Mouse (Mus musculus) brain, embryonic 14.5 days (tissue): ENCODE data around the gene Nod2. TPM values are rescaled to one million over a fixed set of nuclear protein-coding genes. Genes with fewer than 3 reads are reported as not detected.

Source experiments
- DNase-seq: peaks from one replicate; pipeline ENCODE4 v3.0.0-alpha.2; 2011; ENCODE audit warnings: low read depth
- CTCF ChIP-seq: fragments of 200-500 bp; IDR thresholded peaks from 2 replicates; pipeline ENCODE4 v1.5.1; 2012; ENCODE audit warnings: inconsistent platforms, mild to moderate bottlenecking, moderate library complexity, borderline replicate concordance; ENCODE audit not compliant: insufficient read depth, insufficient read length; ENCODE audit errors: extremely low read depth
- POLR2A ChIP-seq: fragments of 200-500 bp; IDR thresholded peaks from 2 replicates; pipeline ENCODE4 v1.6.1; 2012; ENCODE audit warnings: mild to moderate bottlenecking, inconsistent platforms, borderline replicate concordance; ENCODE audit not compliant: poor library complexity, insufficient read depth, insufficient read length, severe bottlenecking; ENCODE audit errors: extremely low read depth
- polyA plus RNA-seq: library from polyadenylated mRNA; depleted of rRNA; stranded (reverse); fragments of >200 nt; gene quantifications from 2 replicates; pipeline ENCODE4 v1.2.3, GENCODE M21; 2012

The Nod2 gene
- polyA plus RNA-seq, 1 experiment: 0.34 TPM

DNA sequence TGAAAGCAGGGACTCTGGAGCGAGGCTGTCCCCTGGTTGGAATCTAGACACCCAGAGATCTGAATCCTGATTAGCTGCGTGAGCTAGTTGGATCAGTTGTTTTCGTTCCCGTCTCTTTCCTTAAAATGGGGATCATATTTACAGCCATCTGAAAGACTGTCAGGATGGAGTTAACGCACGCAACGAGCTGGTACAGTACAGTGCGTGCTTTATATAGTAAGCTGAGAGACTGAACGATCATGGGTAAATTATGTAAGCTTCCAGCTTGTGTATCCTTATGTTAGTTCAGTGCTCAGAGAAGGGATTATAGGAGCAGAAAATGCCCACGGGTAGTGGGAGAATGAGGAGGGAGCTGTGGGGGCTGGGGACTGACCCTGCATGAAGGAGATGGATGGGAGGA, 24.5 kb downstream of the Nod2 start:
- TF ChIP-seq CTCF (no peak), POLR2A (no peak)
- DNase-seq: no peak

- no peak for TF ChIP-seq POLR2A
- TF ChIP-seq CTCF: no peak
- DNase-seq: no peak
Measured at GRCm38 (mm10) chr8:88673859-88674258, 26.7 kb downstream of the Nod2 start.

DNA sequence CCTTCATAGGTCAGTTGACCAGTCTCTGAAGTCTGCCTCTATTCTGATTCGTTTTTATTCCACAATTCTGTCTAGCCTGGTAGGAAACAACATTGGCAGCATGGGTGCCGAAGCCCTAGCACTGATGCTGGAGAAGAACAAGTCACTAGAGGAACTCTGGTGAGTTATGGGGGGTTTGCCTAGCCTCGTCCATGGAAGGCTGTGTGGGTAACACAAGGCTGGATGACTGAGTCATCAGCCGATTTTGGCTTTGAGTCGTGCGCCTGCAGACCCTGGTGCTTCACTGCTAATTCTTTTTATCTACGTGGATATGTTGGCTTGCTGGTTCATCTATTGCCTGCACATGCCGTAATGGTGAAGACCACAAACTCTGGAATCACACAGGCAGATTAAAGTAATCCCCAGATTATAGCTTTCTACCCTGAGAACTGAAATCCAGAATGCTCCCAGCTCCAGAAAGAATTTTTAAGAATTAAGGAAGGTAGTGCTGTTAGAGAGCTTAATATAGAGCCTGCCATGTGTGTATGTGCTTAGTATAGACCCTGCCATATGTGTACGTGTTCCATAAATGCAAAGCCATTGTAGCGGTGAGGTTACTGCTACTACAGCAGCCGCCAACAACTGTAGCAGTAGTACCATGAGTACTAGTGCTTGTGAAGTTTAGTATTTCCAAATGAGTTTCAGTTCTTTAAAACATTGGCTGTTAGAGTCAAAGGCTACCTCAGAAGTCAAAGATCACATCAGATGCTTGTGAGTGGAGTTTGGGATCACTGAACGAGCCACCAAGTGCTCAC, 28.5 kb downstream of the Nod2 start:
- TF ChIP-seq POLR2A (no peak), CTCF (no peak)
- no peak for DNase-seq

DNA sequence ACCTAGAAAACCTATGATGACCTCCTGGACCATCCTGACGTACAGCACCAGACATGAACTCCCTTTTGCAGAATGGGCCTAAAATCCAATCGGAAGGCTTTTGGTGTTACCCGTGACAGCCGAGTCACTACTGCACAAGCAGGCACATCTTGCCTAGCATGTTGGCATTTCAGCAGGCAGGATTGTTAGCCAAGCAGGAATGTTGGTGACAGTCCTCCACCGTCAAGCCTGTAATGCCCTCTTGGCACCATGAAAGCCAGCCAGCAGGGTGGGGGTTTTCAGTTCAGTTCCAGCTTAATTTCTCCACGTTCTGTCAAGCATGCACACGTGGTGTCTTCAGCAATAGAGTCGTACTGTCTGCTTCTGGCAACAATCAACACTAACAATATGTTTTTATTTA, 30.0 kb downstream of the Nod2 start:
- DNase-seq: peak; percentile 43
- no peak for TF ChIP-seq POLR2A
- no peak for TF ChIP-seq CTCF

GRCm38 (mm10) chr8:88680566-88680965, 33.5 kb downstream of the Nod2 start:
- no peak for DNase-seq
- no peak for TF ChIP-seq POLR2A
- no peak for TF ChIP-seq CTCF

- DNase-seq: no peak
- TF ChIP-seq CTCF (no peak), POLR2A (no peak)
Measured at GRCm38 (mm10) chr8:88681046-88681445, 33.9 kb downstream of the Nod2 start.

DNA sequence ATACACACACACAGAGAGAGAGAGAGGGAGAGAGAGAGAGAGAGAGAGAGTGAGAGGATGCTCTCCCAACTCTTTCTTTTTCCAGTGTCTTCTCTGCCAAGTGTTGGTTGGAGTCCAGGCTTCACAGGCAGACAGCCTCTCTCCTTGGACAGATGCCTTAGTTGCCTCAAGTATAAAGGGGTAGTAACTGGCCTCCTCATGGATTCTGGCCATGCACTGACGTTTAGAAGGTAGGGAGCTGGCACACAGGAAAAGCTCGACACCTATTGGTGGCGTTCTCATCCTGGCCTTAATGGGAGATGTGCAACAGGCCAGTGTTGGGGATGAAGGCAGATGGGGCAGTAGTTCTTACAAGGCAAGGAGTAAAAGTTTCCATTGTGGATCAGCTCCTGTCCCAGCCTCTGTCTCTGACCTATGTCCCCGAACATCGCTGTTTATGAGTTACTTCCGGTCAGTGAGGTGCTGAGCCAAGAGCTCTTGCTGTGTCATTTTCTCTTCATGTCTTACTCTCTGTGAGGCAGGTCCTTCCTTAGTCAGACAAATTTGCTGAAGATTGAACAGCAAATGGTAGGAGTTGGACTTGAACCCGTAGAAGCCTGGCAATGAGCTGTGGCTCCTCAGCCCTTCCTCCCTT, 36.7 kb downstream of the Nod2 start:
- TF ChIP-seq CTCF (no peak), POLR2A (no peak)
- DNase-seq: peak; percentile 56

DNA sequence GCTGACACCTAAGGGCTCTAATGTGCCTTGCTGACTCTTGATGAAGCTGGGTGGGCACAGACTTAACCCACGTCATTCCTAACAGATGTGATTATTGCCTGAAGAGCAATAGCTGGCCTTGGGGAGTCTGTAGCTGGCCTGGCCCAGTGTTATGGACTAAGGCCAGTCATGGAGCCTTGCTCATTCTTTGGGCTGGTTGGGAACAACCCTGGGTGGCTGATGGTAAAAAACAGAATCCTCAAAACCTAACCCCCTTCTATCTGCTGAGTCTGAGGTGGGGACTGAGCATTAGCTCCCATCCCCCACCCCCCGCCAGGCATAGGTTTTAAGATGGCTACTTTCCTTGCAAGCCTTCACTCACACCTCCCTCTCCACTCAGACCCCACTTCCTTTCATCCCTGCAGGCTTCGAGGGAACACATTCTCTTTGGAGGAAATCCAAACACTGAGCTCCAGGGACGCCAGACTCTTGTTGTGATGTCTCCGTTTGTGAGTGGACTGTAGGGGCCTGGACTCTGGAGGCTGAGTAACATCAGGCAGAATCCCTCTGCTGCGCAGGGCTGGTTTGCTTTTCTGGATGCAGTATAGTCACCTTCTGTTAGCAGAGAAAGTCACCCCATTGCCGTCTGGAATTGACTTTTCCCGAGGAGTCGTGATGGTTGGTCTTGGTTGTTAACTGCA, 39.3 kb downstream of the Nod2 start:
- no peak for DNase-seq
- TF ChIP-seq POLR2A: no peak
- TF ChIP-seq CTCF: no peak

DNA sequence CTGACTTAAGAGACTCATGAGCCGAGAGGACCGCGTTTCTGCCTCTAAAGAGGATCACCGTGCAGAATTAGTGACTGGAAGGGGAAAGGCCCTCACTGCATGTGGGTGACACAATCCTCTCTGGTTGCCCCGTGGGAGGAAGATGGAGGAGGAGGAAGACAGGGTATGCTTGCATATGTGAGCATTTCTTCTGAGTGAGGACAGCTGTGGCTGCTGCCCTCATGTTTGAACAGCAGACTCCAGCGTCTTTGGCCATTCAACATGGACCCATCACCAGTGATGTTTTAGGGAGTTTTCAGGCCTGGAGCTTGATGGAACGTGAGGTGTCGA, 39.8 kb downstream of the Nod2 start:
- no peak for DNase-seq
- TF ChIP-seq POLR2A: no peak
- TF ChIP-seq CTCF: no peak

GRCm38 (mm10) chr8:88689151-88689550, 42.0 kb downstream of the Nod2 start:
- TF ChIP-seq POLR2A (no peak), CTCF (no peak)
- DNase-seq: no peak

DNA sequence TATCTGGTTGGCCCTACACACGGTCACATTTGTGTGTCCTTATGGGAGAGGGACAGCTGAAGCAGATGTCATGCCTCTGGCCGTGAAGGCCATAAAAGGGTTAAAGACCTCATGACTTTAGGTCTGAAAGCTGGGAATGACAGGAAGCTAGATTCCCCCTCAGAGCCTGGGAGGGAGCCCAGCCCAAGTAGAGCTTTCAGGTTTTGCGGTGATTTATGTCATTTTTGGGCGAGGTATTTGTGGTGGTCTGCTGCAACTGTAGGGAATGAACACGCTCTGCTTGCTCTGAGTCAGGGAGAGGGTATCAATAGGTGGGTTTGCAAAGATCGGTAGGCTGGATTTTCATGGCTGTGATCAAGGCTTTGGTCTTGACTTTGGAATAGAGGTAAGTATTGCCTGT, 42.8 kb downstream of the Nod2 start:
- no peak for DNase-seq
- no peak for TF ChIP-seq CTCF
- no peak for TF ChIP-seq POLR2A

DNA sequence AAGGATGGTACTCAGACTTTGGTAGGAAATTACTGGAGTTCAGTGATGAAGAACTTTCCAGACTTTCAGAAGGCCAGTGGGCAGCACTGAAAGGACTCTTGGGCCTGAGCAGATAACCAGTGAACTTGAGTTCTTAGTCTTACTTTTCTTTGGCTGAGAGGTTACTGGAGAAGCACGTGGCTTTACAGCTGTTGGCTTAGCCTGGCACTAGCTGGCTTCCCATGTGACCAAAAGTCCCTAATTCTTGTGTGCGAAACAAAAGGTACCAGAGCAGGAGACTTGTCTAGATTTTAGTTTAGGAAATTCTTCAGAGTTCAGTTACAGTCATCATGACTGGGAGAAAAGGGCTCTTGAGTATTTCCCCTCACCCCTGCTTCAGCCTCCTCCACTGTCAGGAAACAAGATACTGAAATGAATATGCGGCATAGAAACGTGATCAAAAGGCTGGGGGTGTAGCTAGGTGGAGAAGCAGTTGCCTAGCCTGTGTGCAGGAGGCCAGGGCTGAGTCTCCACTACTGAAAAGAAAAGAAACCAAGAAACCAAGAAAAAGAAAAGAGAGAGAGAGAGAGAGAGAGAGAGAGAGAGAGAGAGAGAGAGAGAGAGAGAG, 44.3 kb downstream of the Nod2 start:
- TF ChIP-seq CTCF (no peak), POLR2A (no peak)
- no peak for DNase-seq

GRCm38 (mm10) chr8:88691961-88692360, 44.8 kb downstream of the Nod2 start:
- TF ChIP-seq POLR2A (no peak), CTCF (no peak)
- DNase-seq: no peak
